Mouse (Mus musculus): ENCODE data around the gene C130026I21Rik. TPM values are rescaled to one million over a fixed set of nuclear protein-coding genes. Genes with fewer than 3 reads are reported as not detected.
"Not testable (repeated sequence)": the region's sequence is repeated elsewhere in the genome, so short reads cannot be mapped to it uniquely, and the experiment has no call there.

Gene C130026I21Rik
- total and polyA plus RNA-seq, 2 experiments from 2014 or later: 0.52 to 13.3 TPM

DNA sequence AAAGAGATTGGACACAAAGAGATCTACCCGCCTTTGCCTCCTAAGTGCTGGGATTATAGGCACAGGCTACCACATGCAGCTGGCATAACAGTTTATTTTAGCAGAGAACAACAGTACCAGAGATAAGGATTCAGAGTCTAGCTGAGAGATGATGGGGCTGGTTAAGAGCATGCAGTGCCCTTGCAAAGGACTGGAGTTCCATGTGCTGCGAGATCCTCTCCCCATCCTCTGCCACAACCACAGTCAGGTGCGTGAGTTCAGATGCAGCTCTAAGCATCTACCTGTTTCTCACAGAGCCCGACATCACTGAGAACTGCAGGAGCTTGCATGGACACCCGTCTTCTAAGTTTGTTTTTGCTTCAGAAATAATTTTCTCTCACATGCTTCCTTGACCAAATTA is 24.1 kb downstream of the C130026I21Rik start:
- H3K4me3 ChIP-seq (ENCODE audit: low read depth, low read length); H3K4me2 ChIP-seq (ENCODE audit: low read depth, low read length); H3K4me1 ChIP-seq (ENCODE audit: control insufficient read depth, insufficient read depth); H3K27ac ChIP-seq (ENCODE audit: low read depth); DNase-seq (ENCODE audit: low spot score); H3K27me3 ChIP-seq (ENCODE audit: control insufficient read depth, insufficient read depth, low read length); H3K9ac ChIP-seq (replicated peaks; ENCODE audit: low read depth, low read length); ATAC-seq (ENCODE audit: insufficient read depth, low read depth); H3K36me3 ChIP-seq (replicated peaks; ENCODE audit: control insufficient read depth, insufficient read depth, low read length): not testable (repeated sequence)
- 68% methylated on average over 4 of the region's 5 CpGs for WGBS
- peaks cover 11% of the 10 kb centered on the region for H3K9me3 ChIP-seq (replicated peaks; ENCODE audit: control insufficient read depth, low read length)

DNA sequence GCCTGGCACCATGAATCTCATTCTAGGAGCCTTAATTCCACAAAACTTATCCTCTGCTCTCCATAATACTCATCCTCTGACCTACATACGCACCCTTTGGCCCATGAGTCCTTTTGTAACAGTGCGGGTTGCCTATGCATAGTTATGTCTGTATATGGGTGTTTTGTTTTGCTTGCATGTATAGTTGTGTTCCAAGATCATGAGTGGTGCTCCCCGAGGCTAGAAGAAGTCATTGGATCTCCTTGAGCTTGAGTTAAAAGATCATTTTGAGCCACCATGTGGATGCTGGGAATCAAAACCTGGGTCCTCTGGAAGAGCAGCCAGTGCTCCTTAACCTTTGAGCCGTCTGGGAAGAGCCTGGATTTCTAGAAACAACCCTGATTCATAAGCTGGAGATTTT is 25.4 kb downstream of the C130026I21Rik start:
- H3K4me3 ChIP-seq (ENCODE audit: low read depth, low read length); H3K27ac ChIP-seq (ENCODE audit: low read depth); H3K9ac ChIP-seq (replicated peaks; ENCODE audit: low read depth, low read length); DNase-seq (ENCODE audit: low spot score); H3K27me3 ChIP-seq (ENCODE audit: control insufficient read depth, insufficient read depth, low read length); H3K4me1 ChIP-seq (ENCODE audit: control insufficient read depth, insufficient read depth); ATAC-seq (ENCODE audit: insufficient read depth, low read depth); H3K36me3 ChIP-seq (replicated peaks; ENCODE audit: control insufficient read depth, insufficient read depth, low read length); H3K4me2 ChIP-seq (ENCODE audit: low read depth, low read length): not testable (repeated sequence)
- H3K9me3 ChIP-seq (replicated peaks; ENCODE audit: control insufficient read depth, low read length): peaks cover 16% of the 10 kb centered on the region
- 50% methylated on average over 3 of the region's 4 CpGs for WGBS

DNA sequence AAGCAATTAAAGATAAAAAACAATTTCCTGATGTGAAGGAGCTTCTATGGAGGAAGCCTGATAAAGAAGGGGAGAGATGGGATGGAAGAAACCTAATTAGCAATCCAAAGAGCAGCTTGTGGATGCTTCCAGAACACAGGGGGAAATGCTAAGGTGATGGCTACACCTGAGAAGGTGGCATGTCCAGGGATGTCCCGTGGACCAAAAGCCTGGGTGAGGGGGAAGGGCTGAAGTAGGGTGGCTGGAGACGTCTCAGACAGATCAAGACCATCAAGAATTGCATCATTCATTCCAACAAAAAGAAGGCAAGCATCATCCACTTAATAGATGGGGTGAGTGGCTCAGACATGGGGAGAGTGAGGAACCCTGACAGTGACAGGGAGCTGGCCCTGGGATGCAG is 27.3 kb downstream of the C130026I21Rik start:
- H3K27ac ChIP-seq (ENCODE audit: low read depth); H3K4me3 ChIP-seq (ENCODE audit: low read depth, low read length); H3K36me3 ChIP-seq (replicated peaks; ENCODE audit: control insufficient read depth, insufficient read depth, low read length); H3K4me2 ChIP-seq (ENCODE audit: low read depth, low read length); ATAC-seq (ENCODE audit: insufficient read depth, low read depth); DNase-seq (ENCODE audit: low spot score); H3K27me3 ChIP-seq (ENCODE audit: control insufficient read depth, insufficient read depth, low read length); H3K4me1 ChIP-seq (ENCODE audit: control insufficient read depth, insufficient read depth); H3K9ac ChIP-seq (replicated peaks; ENCODE audit: low read depth, low read length): not testable (repeated sequence)
- peaks cover 24% of the 10 kb centered on the region for H3K9me3 ChIP-seq (replicated peaks; ENCODE audit: control insufficient read depth, low read length)
- WGBS: 53% methylated on average over 2 of the region's 2 CpGs

DNA sequence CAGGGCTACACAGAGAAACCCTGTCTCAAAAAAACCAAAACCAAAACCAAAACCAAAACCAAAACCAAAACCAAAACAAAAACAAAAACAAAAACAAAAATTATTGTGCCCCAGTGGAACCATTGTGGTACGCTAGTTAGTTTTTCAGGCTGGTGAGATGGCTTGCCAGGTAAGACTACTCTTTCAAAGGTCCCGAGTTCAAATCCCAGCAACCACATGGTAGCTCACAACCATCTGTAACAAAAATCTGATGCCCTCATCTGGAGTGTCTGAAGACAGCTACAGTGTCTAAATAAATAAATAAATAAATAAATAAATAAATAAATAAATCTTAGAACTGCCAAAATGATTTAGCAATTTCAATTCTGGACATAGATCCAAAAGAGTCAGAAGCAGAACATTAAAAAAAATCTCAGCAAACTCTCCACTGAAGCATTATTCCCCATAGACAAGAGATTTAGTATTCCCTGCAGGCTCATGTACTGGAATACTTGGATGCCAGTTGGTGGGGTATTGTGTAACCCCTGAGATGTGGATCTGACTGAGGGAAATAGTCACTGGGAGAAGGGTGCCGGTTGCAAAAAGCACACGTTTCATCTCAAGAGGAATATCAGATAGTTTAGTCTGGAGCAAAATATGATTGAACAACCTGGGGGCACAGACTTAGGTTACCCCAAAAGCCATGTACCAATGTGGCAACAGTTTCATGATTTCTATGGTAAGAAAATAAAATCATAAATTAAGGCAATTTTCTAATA is 31.2 kb downstream of the C130026I21Rik start:
- H3K4me3 ChIP-seq (ENCODE audit: low read depth, low read length); H3K4me2 ChIP-seq (ENCODE audit: low read depth, low read length); H3K27ac ChIP-seq (ENCODE audit: low read depth); H3K27me3 ChIP-seq (ENCODE audit: control insufficient read depth, insufficient read depth, low read length); H3K4me1 ChIP-seq (ENCODE audit: control insufficient read depth, insufficient read depth); DNase-seq (ENCODE audit: low spot score); H3K36me3 ChIP-seq (replicated peaks; ENCODE audit: control insufficient read depth, insufficient read depth, low read length); H3K9ac ChIP-seq (replicated peaks; ENCODE audit: low read depth, low read length); ATAC-seq (ENCODE audit: insufficient read depth, low read depth): not testable (repeated sequence)
- H3K9me3 ChIP-seq (replicated peaks; ENCODE audit: control insufficient read depth, low read length): peaks cover 20% of the 10 kb centered on the region
- 64% methylated on average over 4 of the region's 4 CpGs for WGBS

DNA sequence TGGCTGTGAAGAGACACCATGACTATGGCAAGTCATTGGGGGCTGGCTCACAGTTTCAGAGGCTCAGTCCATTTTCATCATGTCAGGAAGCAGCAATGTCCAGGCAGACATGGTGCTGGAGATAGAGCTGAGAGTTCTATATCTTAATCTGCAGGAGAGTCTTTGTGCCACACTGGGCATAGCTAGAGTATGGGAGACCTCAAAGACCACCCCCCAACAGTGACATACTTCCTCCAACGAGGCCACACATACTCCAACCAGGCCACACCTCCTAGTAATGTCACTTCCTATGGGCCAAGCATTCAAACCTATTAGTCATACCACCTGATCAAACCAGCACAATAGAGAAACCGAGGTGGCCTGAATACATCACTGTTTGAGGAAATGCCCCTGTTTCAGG is 63.8 kb downstream of the C130026I21Rik start:
- H3K36me3 ChIP-seq (replicated peaks; ENCODE audit: control insufficient read depth, insufficient read depth, low read length); H3K27me3 ChIP-seq (ENCODE audit: control insufficient read depth, insufficient read depth, low read length); H3K9ac ChIP-seq (replicated peaks; ENCODE audit: low read depth, low read length); H3K4me1 ChIP-seq (ENCODE audit: control insufficient read depth, insufficient read depth); DNase-seq (ENCODE audit: low spot score); H3K27ac ChIP-seq (ENCODE audit: low read depth); H3K4me2 ChIP-seq (ENCODE audit: low read depth, low read length); ATAC-seq (ENCODE audit: insufficient read depth, low read depth); H3K4me3 ChIP-seq (ENCODE audit: low read depth, low read length); H3K9me3 ChIP-seq (replicated peaks; ENCODE audit: control insufficient read depth, low read length): not testable (repeated sequence)
- 35% methylated on average over 1 of the region's 2 CpGs for WGBS

DNA sequence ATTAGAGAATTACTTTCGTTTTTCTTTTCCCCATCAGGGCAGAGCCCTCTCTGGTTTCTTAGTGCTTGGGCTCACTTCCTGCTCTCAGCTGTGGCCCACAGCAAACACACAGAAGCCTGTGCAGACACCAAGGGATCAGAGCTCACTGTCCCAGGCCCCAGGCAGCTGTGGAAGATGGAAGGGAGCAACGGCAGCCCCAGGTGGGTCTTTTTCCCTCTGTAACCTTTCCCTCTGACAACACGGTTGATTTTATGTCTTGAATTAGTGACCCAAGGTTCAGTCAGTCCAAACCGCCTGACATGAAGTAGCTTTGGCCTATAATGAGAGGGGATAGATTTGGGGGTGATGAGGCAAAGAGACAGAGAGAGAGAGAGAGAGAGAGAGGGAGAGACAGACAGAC is 70.8 kb downstream of the C130026I21Rik start:
- not testable (repeated sequence) for ATAC-seq (ENCODE audit: insufficient read depth, low read depth); H3K27me3 ChIP-seq (ENCODE audit: control insufficient read depth, insufficient read depth, low read length); H3K9ac ChIP-seq (replicated peaks; ENCODE audit: low read depth, low read length); H3K4me1 ChIP-seq (ENCODE audit: control insufficient read depth, insufficient read depth); H3K9me3 ChIP-seq (replicated peaks; ENCODE audit: control insufficient read depth, low read length); H3K27ac ChIP-seq (ENCODE audit: low read depth); H3K4me3 ChIP-seq (ENCODE audit: low read depth, low read length); DNase-seq (ENCODE audit: low spot score); H3K4me2 ChIP-seq (ENCODE audit: low read depth, low read length); H3K36me3 ChIP-seq (replicated peaks; ENCODE audit: control insufficient read depth, insufficient read depth, low read length)
- 67% methylated on average over 3 of the region's 4 CpGs for WGBS

DNA sequence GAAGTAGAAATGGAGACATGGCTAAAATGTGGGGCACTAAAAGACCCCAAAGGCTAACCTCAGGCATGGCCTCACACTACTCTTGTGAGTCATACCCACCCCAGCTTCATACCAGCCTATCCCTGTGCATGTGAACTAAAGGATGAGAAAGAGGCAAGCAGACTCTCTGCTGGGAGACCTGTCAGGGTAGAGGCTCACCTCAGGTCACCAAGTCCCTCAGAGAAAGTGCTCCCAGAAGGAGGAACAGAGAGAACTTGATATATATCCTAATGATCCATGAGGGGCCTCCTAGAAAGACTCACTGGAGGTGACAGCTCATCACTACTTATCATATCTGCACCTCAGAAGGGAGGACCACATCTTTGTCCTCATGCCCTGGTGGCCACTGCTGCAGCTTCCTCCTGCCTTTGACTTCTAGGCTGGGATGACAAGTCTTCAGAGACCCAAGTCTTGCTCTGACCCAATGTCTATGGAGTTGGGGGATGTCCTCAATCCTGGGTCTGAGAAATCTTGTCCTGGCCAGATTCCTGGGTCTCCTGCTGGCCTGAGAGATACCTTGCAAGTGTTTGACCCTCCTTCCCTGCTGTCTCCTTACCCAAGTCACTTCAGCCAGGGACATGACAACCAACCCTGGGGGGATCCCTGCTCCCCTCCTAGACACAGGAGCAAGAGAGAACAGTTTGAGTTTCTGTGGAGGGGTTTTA is 71.6 kb downstream of the C130026I21Rik start:
- not testable (repeated sequence) for H3K4me3 ChIP-seq (ENCODE audit: low read depth, low read length); H3K27ac ChIP-seq (ENCODE audit: low read depth); DNase-seq (ENCODE audit: low spot score); H3K4me1 ChIP-seq (ENCODE audit: control insufficient read depth, insufficient read depth); H3K9me3 ChIP-seq (replicated peaks; ENCODE audit: control insufficient read depth, low read length); H3K27me3 ChIP-seq (ENCODE audit: control insufficient read depth, insufficient read depth, low read length); H3K36me3 ChIP-seq (replicated peaks; ENCODE audit: control insufficient read depth, insufficient read depth, low read length); H3K4me2 ChIP-seq (ENCODE audit: low read depth, low read length); H3K9ac ChIP-seq (replicated peaks; ENCODE audit: low read depth, low read length); ATAC-seq (ENCODE audit: insufficient read depth, low read depth)

DNA sequence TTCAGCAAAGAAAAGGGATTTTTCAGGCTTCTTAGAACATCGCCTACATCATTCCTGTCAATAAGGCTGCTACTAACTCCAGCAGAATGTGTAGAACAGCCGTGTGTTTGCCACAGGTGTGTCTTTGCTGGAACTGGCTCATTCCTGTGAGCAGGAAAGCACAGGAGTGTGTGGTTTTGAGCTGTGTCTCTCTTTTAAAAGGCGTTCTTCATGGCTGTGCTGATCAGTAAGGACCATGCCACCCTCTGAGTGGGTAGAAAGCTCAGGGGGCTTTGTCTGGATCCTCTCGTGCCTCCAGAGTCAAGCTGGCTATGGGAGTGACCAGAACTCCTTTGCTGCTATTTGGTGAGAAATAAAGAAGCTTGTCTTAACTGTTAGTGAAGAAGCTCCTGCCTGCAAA is 73.6 kb downstream of the C130026I21Rik start:
- H3K9ac ChIP-seq (replicated peaks; ENCODE audit: low read depth, low read length); H3K4me1 ChIP-seq (ENCODE audit: control insufficient read depth, insufficient read depth); H3K36me3 ChIP-seq (replicated peaks; ENCODE audit: control insufficient read depth, insufficient read depth, low read length); ATAC-seq (ENCODE audit: insufficient read depth, low read depth); H3K4me2 ChIP-seq (ENCODE audit: low read depth, low read length); H3K4me3 ChIP-seq (ENCODE audit: low read depth, low read length); H3K27me3 ChIP-seq (ENCODE audit: control insufficient read depth, insufficient read depth, low read length); DNase-seq (ENCODE audit: low spot score); H3K27ac ChIP-seq (ENCODE audit: low read depth); H3K9me3 ChIP-seq (replicated peaks; ENCODE audit: control insufficient read depth, low read length): not testable (repeated sequence)
- 40% methylated on average over 4 of the region's 4 CpGs for WGBS
